Mouse (Mus musculus): ENCODE measurements at regions not wholly inside any gene's neighbourhood (a gene's known extent, or its start where the extent isn't known, plus 50 kb on each side); places are given as distances from the start of the nearest gene placed in this dataset.
"Not testable (repeated sequence)": the region's sequence is repeated elsewhere in the genome, so short reads cannot be mapped to it uniquely, and the experiment has no call there.

DNA sequence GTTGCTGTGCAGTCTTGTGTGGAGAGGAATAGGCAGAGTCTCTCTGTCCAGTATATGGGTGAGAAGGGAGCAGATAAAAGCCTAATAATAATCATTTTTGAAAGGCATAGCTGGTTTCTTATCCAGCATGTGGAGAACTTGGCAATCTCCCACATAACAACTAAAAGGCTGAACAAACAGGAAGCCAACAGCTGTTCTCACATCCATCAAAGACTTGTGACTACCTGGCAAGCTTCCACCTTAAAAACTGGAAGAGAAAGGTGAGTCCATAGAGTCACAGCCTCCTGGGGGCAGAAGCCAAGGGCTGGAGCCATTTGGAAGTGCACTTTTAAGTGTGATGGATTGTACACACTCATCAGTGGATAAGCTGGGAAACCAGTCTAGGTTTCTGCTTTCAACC lies 210.5 kb upstream of the Prok2 start:
- DNase-seq (ENCODE audit: low read depth): peak; percentile 72

DNA sequence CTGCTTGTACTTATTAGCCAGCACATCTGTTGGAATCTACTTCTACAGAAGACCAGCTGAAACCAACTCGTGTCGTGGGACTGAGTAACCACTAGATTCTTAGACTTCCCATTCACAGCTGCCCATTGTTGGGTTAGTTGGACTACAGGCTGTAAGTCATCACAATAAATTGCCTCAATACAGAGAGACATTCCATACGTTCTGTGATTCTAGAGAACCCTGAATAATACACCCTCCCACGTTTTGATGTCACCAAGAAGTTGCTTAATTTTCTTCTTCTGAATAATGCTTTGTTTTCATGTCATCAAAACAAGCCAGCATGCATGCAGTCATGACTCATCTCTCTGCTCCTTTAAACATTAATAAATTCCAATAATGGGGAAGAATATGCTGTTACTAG lies 209.2 kb upstream of the Prok2 start:
- DNase-seq (ENCODE audit: low read depth): no peak

DNA sequence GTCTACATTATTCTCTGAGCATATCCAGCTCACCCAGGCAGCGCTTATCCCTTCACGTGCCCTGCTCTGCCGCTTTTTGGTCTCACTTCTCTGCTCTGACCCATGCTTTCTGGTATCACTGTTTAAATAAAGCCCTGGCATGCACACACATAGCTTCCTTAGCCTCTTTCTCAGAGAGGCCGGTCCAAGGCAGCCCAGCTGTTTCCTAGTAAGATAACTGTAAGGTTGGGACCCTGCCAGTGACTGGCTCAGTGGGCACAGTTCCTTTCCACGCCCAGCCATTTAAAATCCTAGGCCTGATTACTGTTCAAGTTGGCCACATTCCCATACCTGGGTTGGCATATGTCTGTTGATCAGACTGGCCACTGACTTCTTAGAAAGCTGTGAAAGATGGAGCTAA lies 208.2 kb upstream of the Prok2 start:
- no peak for DNase-seq (ENCODE audit: low read depth)

DNA sequence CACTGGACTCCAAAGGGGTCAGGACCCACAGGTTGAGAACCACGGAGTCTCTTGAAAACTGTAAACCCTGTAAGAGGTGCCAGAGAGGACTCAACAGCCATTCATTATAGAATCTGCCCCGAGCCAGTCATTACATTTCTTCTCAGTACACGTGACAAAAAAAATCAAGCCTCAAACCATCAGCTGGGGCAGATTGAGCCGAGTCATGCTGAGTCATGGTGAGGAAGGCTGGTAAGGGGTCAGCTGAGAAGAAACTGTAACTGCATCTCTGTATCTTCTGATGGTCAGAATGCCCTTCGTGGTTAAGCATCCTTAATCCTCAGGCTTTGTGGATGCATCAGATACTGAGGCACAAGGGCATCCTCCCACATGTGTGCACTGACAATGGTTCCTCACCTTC lies 207.2 kb upstream of the Prok2 start:
- no peak for DNase-seq (ENCODE audit: low read depth)

DNA sequence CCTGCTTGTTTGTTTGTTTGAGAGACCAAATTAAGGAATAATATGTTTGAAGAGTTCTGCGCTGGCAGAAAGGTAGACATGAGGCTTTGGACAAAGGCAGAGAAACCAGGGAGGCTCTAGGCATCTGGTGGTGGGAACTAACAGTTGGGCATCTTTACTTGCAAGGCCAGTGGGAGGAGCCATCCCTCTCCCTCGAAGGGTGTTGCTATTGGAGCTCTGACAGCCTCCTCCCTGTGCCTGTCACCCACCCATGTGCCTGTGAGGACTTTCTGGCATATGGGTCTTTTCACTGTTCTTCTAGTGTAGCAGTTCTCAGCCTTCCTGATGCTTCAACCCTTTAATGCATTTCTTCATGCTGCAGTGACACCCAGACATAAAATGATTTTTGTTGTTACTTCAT lies 206.7 kb upstream of the Prok2 start:
- DNase-seq (ENCODE audit: low read depth): no peak

DNA sequence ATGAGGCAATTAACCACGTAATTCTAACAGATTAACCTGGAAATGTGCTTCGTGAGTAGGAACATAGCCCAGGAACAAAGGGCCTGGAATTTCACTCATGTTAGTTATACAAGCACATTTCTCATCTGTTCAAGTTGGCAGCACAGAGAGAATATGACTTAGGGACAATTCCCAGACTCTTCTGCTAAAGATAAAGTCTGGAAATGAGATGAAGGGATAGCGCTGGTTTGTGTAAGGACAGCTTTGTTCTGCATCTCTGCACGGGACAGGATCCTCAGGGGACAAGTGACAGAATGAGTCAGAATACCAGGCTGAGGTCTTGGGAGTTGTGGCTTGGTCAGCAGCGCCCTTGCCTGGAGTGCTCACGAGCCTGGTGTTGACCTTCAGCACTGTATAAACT lies 206.2 kb upstream of the Prok2 start:
- DNase-seq (ENCODE audit: low read depth): no peak

DNA sequence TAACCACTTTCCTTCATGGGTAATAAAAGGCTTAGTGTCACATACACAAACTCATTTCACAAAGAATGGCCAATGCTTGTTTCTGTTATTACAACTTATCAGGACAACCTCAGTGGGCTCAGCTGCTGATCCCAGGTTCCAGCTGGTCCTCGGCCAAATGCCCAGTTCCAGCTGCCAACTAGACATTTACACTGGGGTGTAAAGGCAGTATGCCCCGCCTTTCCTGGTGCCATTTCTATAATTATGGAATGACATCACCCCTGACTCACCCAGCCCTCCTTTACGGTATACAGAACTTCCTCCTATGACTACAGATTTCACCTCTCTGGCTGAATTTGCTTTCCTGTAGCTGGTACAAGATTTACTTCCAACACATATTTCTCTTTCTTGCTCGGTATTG lies 205.4 kb upstream of the Prok2 start:
- no peak for DNase-seq (ENCODE audit: low read depth)

DNA sequence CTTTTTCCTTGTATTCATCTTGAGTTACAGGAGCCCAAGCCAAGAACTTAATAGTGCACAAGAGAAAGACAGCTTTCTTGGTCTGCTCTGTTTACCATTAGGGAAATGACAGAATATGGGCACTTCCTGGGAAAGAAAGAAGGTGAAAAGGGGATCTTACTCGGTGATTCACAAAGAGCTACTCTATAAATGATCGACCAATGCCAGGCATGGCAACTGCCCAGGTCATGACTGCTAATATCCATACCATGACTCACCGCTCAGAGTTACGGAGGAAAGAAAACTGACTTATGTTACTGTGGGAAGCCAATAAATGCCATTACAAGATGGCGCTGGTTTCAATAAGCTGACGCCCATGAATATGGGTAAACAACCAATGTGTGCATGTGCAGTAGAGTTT lies 204.1 kb upstream of the Prok2 start:
- peak; percentile 77 for DNase-seq (ENCODE audit: low read depth)

DNA sequence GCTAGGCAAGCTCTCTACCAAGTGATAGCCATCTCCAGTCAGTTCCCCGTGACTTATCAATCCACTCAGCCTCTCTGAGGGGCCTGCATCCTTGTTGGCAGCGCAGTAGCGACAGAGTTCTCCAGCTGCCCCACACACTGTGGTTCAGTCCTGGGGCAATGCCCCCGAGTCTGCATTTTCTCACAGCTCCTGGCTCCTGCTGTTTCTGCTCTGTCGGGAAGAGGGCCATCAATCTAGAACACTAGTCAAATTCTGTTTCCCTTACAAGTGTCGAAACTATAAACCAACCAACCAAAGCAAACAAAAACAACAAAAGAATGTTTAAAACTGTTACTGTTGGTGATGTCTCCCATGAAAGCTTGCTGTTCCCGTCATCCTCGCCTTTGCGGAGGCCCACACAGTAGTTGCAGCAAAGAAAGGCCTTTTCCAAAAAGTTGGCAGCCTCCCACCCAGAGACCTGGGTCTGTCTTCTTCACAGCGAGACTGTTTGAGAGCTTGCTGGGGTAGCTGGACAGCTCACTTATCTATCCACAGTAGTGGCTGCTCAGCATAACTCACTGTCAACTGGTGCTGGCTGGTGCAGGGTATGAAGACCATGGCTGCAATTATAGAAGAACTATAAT lies 201.9 kb upstream of the Prok2 start:
- DNase-seq (ENCODE audit: low read depth): no peak

DNA sequence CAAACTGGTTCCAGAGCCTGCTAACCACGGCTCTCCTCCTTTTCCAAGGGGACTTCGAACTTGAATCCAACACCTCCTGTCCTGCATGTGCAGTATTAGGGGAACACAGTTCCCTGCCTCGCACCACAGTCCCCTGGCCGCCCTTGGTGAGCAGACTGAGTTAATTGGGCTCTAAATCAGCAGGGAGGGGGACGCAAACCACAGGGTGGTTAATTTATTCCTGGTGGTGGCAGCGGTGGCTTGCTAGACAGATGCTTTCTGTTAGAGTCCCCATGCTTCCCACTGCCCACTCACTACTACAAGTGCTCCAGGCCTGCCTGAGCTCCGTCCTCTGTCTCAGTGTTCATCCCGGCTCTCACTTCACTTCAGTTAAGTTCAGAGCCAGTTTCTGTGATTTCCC lies 198.0 kb upstream of the Prok2 start:
- no peak for DNase-seq (ENCODE audit: low read depth)

DNA sequence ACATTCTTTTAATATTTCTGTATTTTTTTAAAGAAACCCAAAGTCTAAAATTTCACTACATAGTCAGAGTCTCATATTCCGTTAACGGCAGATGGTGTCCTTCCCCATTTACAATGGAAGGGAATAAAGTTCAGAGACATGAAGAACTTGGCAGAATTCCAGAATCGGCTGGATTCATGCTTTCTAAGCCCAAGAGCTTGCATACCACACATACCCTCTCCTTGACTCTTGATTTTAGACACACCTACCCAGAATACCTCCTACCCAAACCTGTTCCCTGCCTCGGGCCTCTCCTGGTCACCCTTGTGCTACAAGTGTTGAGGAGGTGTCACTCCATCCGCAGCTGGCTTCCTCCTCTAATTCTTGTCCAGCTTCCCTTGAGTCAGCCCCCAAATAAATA lies 195.8 kb upstream of the Prok2 start:
- no peak for DNase-seq (ENCODE audit: low read depth)

DNA sequence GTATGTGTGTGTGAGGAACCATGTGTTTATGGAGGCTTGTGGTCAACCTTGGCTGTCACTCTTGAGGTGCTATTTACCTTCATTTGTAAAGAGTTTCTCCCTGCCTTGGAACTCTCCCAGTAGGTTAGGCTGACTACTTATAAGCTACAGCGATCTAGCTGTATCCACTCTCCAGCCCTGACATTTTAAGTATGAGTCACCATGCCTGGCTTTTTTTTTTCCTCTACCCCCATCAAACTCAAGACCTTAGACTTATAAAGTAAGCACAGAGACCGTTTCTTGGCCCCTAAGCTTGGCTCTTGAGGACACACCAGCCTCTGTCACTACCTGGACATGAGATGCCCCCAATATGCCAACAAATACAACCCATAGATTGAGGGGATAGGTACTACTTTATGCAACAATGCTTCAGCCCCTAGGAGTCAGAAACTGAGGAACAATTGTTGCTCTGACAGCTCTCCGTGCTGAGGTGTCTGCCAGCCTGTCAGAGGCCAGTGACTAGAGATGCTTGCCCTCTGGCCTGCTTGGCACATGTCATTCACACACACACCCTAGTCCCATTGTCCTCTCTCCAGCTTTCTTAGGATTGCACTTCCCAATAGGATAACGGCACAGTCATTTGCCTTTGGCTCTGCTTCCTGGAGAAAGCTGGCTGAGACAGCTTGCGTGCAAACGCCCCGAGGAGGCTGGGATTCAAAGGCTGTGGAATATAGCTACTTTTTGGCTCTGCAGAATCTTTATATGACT lies 193.8 kb upstream of the Prok2 start:
- DNase-seq (ENCODE audit: low read depth): no peak

DNA sequence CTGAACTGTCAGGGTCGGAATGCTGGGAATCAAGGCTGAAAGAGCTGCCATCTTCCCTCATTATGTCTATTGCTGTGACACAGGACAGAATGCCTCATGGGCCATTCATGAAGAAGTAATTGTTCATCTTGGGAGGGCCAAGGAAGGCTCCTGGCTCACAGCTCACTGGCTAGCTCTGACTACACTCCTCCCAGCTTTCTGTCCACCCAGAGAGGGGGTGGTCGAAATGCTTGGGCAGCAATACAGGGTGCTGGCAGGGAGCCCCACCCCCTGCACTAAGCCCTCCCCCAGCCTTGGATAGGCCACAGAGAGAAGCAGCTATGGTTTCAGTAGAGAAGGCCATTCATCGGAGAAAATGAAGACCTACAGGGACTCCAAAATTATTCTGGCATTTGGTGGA lies 192.2 kb upstream of the Prok2 start:
- DNase-seq (ENCODE audit: low read depth): no peak

DNA sequence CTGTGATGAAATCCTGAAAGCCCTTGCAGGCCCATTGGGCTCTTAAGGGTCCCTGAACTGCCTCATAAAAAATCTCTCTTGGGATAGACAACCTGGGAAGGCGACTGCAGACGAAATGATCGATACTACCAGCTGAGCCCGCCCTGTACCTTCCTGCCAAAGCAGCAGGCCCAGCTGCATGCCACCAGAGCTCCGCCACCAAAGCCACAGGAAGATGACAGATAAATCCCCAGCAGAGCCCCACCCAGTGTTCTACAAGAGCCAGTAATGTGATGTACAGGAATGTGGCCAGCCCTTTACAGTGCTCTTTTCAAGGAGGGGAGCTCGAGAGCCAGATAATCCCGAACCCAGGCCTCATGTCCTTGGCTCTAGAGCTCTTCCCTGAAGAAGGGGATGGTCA lies 183.7 kb upstream of the Prok2 start:
- no peak for DNase-seq (ENCODE audit: low read depth)

DNA sequence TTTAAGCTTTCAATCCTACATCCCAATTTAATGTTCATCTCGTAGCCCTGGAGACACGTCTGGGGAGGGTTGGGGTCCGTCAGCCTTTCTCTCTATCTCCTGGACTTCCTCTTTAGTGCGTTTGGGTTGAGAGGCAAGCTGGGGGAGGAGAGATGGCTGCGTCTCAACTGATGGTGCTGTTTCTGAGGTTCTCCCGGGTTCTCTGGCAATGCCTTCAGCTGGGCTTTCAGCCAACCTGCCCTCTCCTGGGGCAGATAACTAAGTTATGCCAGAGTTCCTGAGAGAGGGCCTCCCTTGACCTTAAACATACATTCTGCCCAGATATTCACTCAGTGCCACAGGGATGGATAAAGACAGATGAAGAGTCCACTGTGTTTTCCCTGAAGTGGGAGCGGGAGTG lies 183.3 kb upstream of the Prok2 start:
- DNase-seq (ENCODE audit: low read depth): no peak

DNA sequence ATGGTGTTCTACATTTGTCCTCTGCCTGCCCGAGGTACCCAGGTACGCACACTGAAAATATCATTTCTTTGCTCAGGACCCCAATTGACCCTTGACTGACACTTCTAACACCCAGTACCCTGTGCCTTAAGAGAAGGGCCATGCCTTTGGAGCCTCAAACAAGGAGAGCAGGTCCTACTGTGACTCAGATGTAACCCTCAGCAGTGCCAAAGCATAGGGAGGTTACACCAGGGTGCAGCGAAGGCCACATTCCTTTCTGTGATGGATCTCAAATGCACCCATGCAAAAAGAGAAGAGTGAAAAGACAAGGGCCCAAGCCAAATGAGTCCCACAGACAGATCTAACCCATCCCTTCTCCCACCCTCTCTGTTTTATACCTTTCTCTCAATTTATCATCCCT lies 181.9 kb upstream of the Prok2 start:
- no peak for DNase-seq (ENCODE audit: low read depth)

DNA sequence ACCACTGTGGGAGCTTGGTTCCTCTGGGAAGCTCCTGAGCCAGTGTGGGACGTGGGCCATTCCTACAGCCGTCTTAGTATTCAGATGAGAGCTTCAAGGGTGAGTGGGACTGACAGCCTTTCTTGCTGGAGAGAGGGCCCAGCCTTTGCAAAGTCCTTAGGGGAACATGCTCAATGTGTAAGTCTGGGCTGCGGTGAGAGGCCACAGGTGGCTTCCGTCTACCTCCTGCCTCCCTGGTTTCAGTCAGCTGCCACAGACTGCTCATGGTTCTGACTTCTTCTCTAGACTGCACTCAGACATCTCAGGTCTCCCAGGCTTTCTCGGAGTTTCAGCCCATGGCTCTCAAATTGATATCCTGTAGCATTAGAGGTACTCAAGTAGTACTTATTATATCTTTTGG lies 179.0 kb upstream of the Prok2 start:
- no peak for DNase-seq (ENCODE audit: low read depth)

DNA sequence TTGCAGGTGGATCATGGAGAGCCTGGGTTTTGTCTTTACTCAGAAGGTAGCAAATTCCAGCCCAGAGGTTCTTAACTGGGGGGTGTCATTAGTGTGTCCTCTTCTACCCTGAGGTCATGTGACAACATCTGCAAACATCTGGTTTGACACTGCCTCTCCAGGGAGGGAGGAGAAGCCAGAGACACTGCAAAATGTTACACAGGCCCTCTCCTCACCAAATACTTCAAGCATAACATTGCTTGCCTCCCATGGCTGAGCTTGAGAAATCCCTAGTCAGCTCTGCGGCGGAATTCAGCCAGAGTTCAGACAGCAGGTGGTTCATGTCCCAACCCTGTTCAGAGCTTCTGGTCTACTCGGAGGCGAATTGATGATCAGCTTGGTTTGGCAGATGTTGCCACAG lies 178.4 kb upstream of the Prok2 start:
- no peak for DNase-seq (ENCODE audit: low read depth)

DNA sequence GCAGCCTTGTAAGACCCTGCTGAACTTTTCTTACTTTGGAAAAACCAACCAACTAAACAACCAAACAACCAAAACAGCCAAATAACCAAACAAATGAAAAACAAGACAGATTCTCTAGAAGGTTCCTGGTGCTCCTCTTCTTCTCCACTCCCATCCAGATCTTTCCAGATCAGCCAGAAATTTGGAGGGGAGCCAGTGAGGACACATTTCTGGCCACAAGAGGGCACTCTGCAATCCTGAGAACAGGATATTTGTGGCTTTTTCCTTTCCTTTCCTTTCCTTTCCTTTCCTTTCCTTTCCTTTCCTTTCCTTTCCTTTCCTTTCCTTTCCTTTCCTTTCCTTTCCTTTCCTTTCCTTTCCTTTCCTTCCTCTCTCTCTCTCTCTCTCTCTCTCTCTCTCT lies 177.9 kb upstream of the Prok2 start:
- not testable (repeated sequence) for DNase-seq (ENCODE audit: low read depth)

DNA sequence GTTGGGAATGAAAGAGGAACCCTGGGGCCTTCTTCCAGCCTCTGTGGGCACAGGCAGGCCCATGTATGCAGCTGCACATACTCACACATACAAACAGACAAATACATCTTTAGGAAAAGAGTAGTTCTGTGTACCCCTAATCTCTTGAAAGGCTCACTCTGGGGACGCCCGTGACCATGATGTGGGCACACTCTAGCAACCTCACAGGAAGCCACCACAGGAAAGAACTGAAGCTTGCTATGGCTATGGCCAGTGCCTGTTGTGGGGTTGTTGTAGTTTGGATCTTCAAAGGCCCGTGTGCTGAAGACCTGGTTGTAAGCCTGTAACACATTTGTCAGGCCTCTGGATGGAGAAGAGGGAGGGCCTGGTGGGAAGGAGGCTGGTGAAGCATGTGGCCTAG lies 175.4 kb upstream of the Prok2 start:
- DNase-seq (ENCODE audit: low read depth): no peak

DNA sequence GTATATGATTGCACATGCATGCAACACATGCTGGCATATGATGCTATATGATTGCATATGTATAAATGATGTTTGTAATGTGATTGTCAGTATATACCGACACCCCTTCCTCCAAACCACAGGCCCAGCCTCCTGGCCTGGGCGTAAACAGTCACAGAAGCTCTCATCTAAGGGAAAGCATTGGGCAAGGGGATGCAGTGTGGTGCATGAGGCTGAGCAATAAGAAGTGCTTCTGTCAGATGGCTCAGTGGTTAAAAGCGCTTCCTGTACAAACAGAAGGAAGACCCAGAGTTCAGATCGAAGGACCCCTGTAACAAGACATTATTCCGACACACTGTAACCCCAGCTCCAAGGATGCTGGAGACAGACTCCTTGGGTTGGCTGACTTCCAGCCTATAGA lies 175.0 kb upstream of the Prok2 start:
- DNase-seq (ENCODE audit: low read depth): no peak

DNA sequence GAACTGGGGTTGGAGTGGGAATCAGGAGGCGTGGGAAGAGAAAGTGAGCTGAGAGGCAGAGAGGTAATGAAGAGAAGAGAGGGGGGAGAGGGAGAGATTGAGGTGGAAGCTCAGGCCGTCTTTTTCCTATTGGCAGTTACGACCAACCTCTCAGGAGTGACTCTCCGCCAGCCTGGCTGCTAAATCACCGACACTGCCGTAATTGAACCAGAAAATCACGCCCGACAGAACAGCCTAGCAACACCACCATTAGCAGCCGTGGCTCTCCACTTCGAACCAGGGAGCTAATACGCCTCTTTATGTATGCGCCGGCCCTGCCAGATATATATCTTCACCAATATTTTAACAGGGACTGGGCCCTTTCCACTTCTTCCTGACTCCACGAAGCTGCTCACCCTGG lies 173.5 kb upstream of the Prok2 start:
- no peak for DNase-seq (ENCODE audit: low read depth)

DNA sequence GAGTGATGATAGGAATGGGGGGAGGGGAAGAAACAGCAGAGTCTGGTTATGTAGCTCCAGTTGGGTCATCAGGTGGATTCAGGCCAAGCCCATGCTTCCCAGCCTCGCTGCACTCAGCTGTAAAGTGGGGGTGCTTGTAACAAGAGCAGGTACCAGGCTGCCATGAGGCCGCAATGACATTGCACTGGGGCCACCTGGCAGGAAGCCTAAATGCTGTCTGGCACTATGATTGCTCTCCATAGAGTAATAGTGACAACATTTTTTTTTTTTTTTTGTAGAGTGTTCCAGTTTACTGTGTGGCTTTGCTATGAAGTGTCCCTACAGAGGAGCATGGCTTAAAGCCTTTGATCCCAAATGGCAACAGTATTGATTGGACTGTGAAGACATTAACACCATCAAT lies 171.9 kb upstream of the Prok2 start:
- DNase-seq (ENCODE audit: low read depth): no peak

DNA sequence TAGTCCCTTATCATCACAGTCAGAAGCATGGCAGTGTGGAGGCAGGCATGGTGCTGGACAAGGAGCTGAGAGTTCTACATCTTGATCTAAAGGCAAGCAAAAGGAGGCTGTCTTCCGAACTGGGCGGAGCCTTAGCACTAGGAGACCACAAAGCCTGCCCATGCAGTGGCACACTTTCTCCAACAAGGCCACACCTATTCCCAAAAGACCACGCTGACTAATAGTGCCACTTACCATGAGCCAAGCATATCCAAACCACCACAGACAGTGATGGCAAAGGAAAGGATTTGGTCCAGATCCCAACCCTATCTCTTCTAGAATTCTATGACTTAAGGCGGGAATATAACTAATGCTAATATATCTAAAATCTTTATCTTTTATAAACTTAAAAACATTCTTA lies 169.4 kb upstream of the Prok2 start:
- no peak for DNase-seq (ENCODE audit: low read depth)

Measured in fibroblast of lung, adult 2 months (primary cell).